Mouse (Mus musculus): ENCODE data around the gene Irak1bp1.

Gene Irak1bp1
- long read RNA-seq, experiment 1, transcript Irak1bp1-202 (4 exons, 2,158 nt) = major isoform, 7 of 7 reads
- long read RNA-seq, experiment 1, partial matches to known transcripts = 0 of 7 reads
- long read RNA-seq, experiment 1, other reads (novel, unspliced or antisense) = 0 of 7 reads
- long read RNA-seq, experiment 2, transcript Irak1bp1-202 (4 exons, 2,158 nt) = major isoform, 7 of 11 reads
- long read RNA-seq, experiment 2, partial matches to known transcripts = 3 of 11 reads
- long read RNA-seq, experiment 2, other reads (novel, unspliced or antisense) = 0 of 11 reads

GRCm38 (mm10) chr9:82829007-82829689, at the start of gene Irak1bp1:
Gene Irak1bp1, plus strand, starts transcription at chr9:82829540.
- intact Hi-C loops (cut with DNase I) = no loop called here

GRCm38 (mm10) chr9:82788375-82788774, 41.0 kb upstream of the Irak1bp1 start:
- intact Hi-C loops (cut with DNase I) = no loop called here

GRCm38 (mm10) chr9:82800360-82800759, 29.0 kb upstream of the Irak1bp1 start:
- intact Hi-C loops (cut with DNase I) = no loop called here

DNA sequence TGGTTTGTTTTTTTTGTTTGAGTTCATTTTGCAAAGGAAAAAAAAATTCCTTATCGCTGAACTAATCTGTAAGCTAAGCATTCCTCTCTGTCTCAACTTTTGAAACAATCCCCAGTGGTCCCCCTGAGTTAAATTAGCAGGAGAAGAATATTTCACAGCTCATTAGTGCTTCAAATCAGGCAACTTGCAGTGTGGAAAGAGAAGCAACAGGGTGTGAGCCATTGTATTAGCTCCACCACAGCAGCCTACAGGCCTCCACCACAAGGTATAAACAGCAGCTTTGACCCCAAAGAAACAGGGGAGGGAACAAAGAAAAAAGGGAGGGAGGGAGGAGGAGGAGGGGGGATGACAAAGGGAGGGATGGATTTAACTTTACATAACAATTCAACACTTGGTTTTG, 22.2 kb upstream of the Irak1bp1 start:
- intact Hi-C loops (cut with DNase I) = no loop called here

DNA sequence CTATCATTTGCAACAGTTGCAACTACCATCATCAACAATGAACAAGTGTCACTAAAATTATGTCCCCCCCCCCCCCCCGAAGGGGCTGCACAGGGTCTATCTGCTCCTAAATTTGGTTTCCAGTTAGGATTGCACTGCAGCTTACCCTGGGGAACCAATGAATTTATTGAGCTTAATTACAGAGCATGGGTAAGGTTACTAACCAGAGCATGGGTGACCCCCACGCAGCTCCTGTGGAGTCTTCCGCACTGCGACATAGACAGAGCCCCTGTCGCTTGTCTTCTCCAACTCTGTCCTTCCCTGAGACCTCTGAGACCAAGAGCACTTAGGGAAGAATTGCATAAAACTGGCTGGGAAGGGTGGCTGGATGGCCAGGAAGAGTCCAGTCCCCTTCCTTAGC, 21.7 kb upstream of the Irak1bp1 start:
- intact Hi-C loops (cut with DNase I) = no loop called here

DNA sequence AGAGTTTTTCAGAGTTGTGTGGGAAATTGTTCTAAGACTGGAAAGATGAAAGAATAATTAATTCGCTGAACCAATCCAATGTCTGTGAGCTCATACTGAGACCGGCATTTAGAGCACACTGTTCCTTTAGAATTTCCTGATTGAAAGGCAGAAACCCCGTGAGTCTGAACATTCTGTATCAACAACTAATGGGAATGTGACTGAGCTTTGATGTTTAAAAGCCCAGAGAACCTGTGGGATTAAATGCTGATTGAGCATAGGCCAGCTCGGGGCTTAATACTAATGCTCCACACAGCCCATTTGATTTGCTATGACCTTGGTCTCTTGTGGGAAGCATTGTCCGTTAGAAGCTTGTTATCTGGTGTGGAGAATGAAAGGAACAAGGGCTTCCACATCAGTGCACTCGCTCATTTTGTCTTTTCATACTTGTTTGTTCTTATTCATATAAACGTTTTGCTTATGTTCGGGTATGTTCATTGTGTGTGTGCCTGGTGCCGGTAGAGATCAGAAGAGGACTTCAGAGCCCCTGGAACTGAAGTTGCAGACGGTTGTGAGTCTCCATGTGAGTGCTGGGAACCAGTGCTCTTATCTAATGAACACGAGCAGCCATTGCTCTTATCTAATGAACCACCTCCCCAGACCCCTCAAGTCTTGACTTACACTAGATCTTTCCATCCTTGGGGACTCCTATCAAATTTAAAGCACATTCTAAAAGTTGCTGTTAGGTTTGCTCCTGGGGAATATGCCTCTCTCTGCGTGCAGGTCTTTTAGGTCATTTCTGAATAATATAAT, 17.0 kb upstream of the Irak1bp1 start:
- intact Hi-C loops (cut with DNase I) = no loop called here

- intact Hi-C loops (cut with DNase I) = no loop called here
These were observed 14.8 kb upstream of the Irak1bp1 start for GRCm38 (mm10) chr9:82814536-82814935.

DNA sequence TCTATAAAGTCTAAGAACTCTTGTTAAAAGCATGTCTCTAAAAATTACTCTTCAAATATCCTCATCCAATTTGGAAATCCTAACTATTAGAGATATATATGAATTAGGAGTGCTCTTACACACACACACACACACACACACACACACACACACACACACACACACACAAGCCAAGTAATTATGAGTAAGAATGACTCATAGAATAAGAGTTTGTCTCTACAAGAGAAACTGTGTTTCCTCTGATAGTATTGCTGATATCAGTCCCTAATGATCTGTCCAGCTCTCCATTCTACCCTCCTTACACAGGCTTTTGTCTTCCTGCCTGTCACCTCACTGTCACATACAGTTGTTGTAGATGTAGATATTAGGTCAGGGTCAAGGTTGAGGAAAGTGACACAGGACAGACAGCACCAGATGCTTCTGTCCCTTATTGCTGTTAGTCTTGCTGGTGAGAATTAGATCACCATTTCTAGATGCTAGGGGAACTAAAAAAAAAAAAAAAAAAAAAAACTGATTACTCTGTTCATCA, 14.0 kb upstream of the Irak1bp1 start:
- intact Hi-C loops (cut with DNase I) = no loop called here

DNA sequence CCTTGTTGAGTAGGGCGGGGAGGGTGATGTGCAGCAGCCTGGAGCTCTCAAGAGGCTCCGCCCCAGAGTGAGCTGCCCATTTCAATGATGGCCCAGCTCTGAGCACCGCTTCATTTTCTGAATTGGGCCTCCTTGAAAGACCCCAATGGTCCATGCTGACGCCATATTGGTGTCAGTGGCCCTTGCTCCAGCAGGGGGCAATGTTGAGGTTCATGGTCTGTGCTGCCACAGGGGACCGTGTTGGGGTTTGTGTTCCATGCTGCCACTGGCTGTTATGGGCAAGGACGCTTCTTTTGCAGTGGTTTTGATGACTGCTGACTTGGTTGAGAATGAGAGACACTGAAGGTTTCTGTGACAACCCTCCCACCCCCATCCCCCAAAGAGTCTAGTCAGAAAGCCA, 2.9 kb upstream of the Irak1bp1 start:
- intact Hi-C loops (cut with DNase I) = no loop called here

DNA sequence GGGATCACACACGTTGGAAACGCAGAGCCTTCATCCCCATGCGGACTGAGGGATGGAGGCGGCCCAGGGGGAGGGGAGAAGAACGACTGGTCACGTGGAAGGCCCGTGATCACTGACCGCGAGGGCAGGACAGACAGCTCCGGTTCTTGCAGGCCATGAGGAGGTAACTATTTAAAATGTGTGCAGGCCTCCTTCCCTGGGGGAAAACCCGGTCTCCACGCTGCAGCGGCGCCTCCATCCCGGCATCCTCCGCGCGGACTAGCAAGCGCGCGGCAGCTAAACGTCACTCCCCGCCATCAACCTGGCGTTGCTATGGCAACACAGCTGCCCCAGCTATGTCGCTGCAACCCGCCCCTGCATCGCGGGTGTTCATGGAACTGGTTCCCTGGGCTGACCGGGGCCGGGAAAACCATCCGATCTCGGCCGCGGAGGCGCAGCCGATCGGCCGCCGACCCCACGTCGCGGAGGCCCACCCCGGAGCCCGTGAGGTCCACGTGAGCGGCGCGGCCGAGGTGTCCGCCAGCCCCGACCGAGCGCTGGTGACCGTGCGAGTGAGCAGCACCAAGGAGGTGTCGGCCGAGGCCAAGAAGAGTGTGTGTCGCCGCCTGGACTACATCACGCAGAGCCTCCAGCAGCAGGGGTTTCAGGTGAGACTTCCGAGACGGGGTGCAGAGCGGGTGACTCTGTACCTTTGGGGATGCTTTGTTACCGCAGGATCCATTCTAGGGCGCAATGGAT, 522 bp downstream of the Irak1bp1 start:
- intact Hi-C loops (cut with DNase I) = no loop called here

GRCm38 (mm10) chr9:82831891-82832290, 2.6 kb downstream of the Irak1bp1 start:
- intact Hi-C loops (cut with DNase I) = no loop called here

- intact Hi-C loops (cut with DNase I) = no loop called here
These were observed 6.6 kb downstream of the Irak1bp1 start for GRCm38 (mm10) chr9:82835921-82836320.

DNA sequence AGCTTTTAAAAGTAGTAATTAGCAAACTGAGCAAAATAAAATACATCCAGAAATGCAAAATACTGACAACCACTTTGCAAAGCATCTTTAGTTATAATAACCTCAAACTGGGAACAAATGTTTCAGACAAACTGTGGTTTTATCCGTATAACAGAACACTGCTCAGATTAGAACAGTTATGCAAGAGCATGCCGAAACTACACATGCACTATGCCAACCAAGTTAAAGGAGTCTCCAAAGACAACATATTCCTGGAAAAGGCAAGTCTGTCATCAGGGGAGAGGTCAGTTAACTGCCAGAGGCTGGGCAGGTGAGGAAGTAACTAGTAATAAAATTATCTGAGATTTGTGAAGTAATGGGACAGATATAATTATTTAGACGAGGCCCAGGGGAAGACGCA, 13.3 kb downstream of the Irak1bp1 start:
- intact Hi-C loops (cut with DNase I) = no loop called here

DNA sequence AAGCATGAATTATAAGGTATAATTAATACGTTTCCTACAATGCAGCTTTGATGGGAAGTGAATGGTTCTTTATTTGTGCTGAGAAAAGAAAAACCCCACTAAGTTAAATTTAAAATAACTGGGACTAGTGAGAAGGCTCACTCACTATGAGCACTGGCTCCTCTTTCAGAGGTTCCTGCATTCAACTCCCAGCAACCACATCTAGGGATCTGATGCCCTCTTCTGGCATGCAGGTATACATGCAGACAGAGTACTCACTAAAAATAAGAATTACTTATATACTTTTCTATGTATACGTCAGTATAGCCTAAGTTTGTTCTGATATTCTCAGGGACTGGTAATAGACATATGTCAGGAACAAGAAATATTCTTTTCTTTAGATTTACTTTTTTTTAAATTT, 24.7 kb downstream of the Irak1bp1 start:
- intact Hi-C loops (cut with DNase I) = no loop called here

DNA sequence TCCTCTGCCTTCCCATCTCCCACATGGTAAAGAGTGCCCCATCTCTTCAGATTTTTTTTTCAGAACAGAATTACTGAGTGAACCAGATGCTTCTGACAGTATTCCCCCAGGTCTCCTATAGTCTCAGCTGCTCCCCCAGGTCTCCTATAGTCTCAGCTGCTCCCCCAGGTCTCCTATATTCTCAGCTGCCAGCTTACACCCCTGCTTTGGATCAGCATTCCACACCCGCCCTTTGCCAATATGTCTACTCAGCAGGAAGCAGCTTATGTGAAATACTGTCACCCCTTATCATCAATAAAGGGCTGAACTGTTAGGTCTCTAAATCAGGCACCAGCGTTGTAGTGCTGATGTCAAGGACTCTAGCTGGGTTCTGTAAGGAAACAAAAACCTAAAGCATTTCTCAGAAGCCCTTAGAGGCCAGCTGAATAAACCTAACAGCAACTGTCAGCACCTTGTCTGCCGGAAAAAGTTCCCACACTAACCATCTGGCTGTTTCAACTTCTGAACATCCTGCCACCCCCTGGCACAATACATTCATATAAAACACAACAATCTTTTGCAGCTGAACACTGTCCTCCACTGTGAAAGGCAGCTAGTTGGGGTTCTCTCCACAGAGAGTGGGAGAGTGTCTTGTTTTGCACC, 25.8 kb downstream of the Irak1bp1 start:
- intact Hi-C loops (cut with DNase I) = no loop called here

DNA sequence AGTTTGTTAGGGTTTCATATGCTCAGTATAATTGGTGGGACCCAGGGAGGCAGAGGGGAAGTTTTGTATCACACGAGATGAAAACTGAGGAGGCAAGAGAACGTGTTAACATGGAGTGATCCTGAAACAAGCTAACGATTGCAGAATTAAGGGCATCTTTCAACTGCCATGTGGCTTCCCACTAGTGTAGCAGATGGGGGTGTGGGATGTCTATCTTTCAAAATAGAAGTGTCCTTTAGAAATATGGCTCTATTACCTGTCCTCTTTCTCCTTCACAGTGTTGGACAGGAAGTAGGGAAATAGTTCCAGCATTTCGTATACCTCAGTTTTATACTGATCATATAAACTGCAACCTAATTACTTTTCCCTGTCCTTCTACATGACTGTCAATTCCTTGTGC, 26.9 kb downstream of the Irak1bp1 start:
- intact Hi-C loops (cut with DNase I) = no loop called here

DNA sequence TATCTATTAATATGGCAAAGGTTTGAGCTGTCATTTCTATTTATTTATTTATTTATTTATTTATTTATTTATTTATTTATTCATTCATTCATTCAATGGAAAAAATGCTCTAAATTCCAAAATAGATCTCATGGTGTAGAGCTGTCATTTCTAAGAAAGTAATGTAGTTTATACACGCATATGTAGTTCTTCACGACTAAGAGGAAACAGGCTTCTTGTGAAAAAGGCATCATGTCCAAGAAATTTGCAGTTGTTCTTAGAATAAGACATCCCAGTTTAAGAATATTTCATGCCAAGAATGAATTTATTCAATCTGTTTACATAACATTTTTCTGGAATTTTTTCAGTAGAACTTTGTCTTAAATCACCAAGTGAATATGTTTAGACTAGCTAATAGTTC, 31.5 kb downstream of the Irak1bp1 start:
- intact Hi-C loops (cut with DNase I) = no loop called here

DNA sequence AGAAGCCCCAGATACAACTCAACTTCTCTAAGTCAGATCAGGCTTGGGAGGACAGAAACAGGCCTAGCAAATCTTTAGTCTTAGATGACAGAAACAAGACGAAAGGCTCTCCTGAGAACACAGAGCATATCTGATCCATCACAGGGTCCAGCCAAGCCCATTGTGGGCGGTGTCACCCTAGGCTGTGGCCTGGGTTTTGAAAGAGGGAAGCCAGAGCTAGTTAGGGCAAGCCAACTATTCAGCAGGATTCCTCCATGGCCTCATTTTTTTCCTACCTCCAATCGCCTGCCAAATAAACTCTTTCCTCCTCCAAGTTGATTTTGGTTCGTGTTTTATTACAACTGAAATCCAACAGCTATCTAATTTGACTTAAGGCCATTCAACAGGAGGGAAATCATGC, 32.0 kb downstream of the Irak1bp1 start:
- intact Hi-C loops (cut with DNase I) = no loop called here

GRCm38 (mm10) chr9:82861775-82862430, 32.6 kb downstream of the Irak1bp1 start:
- intact Hi-C loops (cut with DNase I) = no loop called here

DNA sequence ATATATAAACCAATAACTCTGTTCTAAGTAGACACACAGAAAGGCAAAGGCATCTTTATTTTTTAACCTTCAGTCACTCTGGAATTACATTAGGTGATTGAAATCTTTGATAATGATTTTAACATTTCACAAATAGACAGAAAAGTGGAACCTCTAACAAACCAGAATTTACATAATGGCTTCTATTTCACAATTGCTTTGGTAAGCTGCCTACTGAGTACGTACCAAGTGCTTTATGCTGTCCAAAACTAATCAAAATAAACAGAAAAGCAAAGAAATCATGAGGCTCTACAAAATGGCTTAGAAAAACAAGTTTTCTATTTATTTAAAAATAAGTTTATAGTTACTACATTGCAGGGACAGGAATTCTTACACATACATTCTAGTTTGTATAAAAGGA, 36.8 kb downstream of the Irak1bp1 start:
- intact Hi-C loops (cut with DNase I) = no loop called here
